Mouse (Mus musculus): ENCODE data around the gene Pknox2.

GRCm38 (mm10) chr9:37075903-37076302 lies 71.3 kb downstream of the Pknox2 start:
- TF ChIP-seq POLR2A (IDR thresholded peaks at IDR 0.05; ENCODE audit: borderline replicate concordance, control insufficient read depth, low read depth, low read length) (no peak), CTCF (IDR thresholded peaks at IDR 0.05; ENCODE audit: control insufficient read depth, insufficient read depth, low read length) (no peak)

Measured in bone marrow, adult 2 months (tissue).